Mouse (Mus musculus): Measurements from ENCODE around the gene Tsnax.

DNA sequence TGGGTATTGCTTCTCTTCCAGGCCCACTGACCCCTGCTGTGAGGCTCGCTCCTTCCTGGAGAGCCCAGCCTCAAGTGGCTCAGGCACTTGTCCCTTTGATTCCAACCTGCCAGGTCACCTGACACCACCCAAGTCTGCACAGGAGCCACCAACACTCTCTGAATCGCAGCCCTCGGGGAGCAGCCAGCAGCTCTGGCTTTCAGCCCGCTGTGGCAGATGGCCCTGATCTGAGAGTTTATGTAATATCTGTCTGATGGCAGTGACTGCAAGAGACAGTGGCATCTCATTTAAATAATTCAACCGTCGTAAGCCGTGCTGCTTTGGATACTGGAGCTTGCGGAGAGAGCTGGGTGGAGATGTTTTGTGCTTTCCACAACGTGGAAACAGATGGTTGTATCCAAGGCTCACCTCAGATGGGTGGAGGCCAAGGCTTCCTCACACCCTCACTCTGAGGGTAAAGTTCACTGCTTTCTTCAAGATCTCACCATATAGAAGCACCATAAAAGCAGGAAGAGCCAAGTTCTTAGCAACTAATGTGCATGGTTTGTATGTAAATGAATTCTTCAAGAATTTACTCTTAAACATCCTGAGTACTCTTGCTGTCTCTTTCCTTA lies 66.1 kb downstream of the Tsnax start:
- no peak for TF ChIP-seq CTCF (IDR thresholded peaks at IDR 0.05; ENCODE audit: extremely low read depth, insufficient read depth, insufficient read length, insufficient replicate concordance)
- no peak for TF ChIP-seq POLR2A (IDR thresholded peaks at IDR 0.05; ENCODE audit: low read depth, low read length)
